Mouse (Mus musculus): ENCODE results near the gene Aim2.

DNA sequence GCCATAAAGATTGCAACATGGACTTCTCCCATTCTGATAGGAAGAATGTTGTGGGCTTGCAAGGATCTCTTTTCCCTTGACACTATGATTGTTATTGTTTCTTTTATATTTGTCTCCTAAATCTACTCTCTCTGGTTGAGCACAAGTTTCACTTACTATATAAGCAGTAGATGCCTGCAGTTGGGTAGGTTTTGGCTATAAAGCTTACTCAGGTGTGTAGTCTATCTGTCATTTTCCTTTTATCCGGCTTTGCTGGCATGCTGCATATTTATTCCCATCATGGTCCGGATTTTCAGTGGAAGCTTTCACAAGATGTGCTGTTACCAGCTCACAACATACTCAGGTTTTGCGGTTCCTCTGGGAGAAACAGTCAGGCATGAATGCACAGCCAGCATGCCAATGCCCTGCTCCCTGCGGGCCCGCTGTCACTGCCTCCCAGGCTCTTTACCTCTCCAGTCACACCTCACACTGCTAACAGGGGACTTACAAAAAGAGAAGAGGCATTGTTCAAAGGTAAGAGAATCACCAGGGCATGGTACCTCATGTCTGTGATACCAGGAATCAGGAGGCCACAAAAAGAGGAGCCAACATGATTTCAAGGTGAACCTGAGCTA is 54.1 kb downstream of the Aim2 start:
- TF ChIP-seq EP300 (IDR thresholded peaks at IDR 0.05; ENCODE audit: low read depth), result no peak
- TF ChIP-seq CTCF (IDR thresholded peaks at IDR 0.05; ENCODE audit: low read depth), result no peak

All from liver, postnatal 0 days (tissue).